Mouse (Mus musculus) hindbrain, embryonic 14.5 days (tissue): ENCODE data around the gene Tuba1a. TPM values are rescaled to one million over a fixed set of nuclear protein-coding genes. Genes with fewer than 3 reads are reported as not detected.

Experiments
- polyA plus RNA-seq: library from polyadenylated mRNA; unstranded; fragments of >200 nt; fragmentation: Nextera tagmentation; extraction: Ambion mirVana; gene quantifications from 2 replicates; pipeline ENCODE4 v1.2.1, GENCODE M21; 2014

Tuba1a gene
- polyA plus RNA-seq, 1 experiment from 2014 or later = 14,408 TPM

Other genes starting within 250 kb of the Tuba1a start
- gene Ccdc65, start 245.5 kb downstream of the Tuba1a start, polyA plus RNA-seq = 5.6 and 6.6 TPM in 2 replicates
- 6.4 and 7.2 TPM in 2 replicates for gene Fkbp11, start 225.5 kb downstream of the Tuba1a start, polyA plus RNA-seq
- 77.2 and 84.7 TPM in 2 replicates for gene Arf3, start 190.5 kb downstream of the Tuba1a start, polyA plus RNA-seq
- not detected in 2 replicates for gene Wnt10b, start 175.6 kb downstream of the Tuba1a start, polyA plus RNA-seq
- gene Wnt1, start 163.8 kb downstream of the Tuba1a start, polyA plus RNA-seq = 1.9 and 2.1 TPM in 2 replicates
- 0.59 and 0.64 TPM in 2 replicates for gene Ddn, start 144.2 kb downstream of the Tuba1a start, polyA plus RNA-seq
- 59.0 and 65.3 TPM in 2 replicates for gene Prkag1, start 122.2 kb downstream of the Tuba1a start, polyA plus RNA-seq
- gene Kmt2d, start 82.5 kb downstream of the Tuba1a start, polyA plus RNA-seq = 12.9 and 14.9 TPM in 2 replicates
- 19.4 and 19.8 TPM in 2 replicates for gene Rhebl1, start 59.2 kb downstream of the Tuba1a start, polyA plus RNA-seq
- 1.1 and 1.4 TPM in 2 replicates for gene Dhh, start 55.2 kb downstream of the Tuba1a start, polyA plus RNA-seq
- gene Lmbr1l, start 35.5 kb downstream of the Tuba1a start, polyA plus RNA-seq = 6.4 and 8.1 TPM in 2 replicates
- 1,223 and 1,455 TPM in 2 replicates for gene Tuba1b, start 19.1 kb downstream of the Tuba1a start, polyA plus RNA-seq
- not detected in 2 replicates for gene Gm49450, start 152 bp downstream of the Tuba1a start, polyA plus RNA-seq
- gene Tuba1c, start 76.2 kb upstream of the Tuba1a start, polyA plus RNA-seq = 21.7 and 24.2 TPM in 2 replicates
- gene Prph, start 101.5 kb upstream of the Tuba1a start, polyA plus RNA-seq = 77.9 and 79.5 TPM in 2 replicates
- gene Troap, start 120.9 kb upstream of the Tuba1a start, polyA plus RNA-seq = 3.7 and 4.0 TPM in 2 replicates
- gene C1ql4, start 134.1 kb upstream of the Tuba1a start, polyA plus RNA-seq = 4.7 and 6.6 TPM in 2 replicates
- 0.52 and 1.0 TPM in 2 replicates for gene Dnajc22, start 139.5 kb upstream of the Tuba1a start, polyA plus RNA-seq
- 33.7 and 33.8 TPM in 2 replicates for gene Spats2, start 172.2 kb upstream of the Tuba1a start, polyA plus RNA-seq